In genomic region chr13:110395179-110395794, GRCm38 (mm10) we compare ENCODE assay signal across 7 mouse cellular contexts. TPM values are rescaled to one million over a fixed set of nuclear protein-coding genes. Genes with fewer than 3 reads are reported as not detected.
DNase-seq lines count a peak whose midpoint lies in the region; ATAC-seq and TF ChIP-seq lines count a peak whose summit lies in the region.

No protein-coding gene starts in this region.

- no peak for ATAC-seq in heart, embryonic 15.5 days (replicated peaks; ENCODE audit: insufficient number of reproducible peaks, insufficient read depth, low FRiP score, low read depth)
- ATAC-seq in liver, embryonic 14.5 days (ENCODE audit: insufficient read depth), result peak; percentile 16; the same call in 1 of the 2 replicates

- peak overlapping the region; percentile 79 for H3K27ac ChIP-seq in brown adipose tissue, adult 24 weeks (replicated peaks; ENCODE audit: low read depth, low read length)
- peak overlapping the region; percentile 92 for H3K27ac ChIP-seq in heart, embryonic 15.5 days
- no peak overlapping the region for H3K27ac ChIP-seq in liver, embryonic 14.5 days
- H3K27ac ChIP-seq in small intestine, adult 2 months (ENCODE audit: insufficient read depth, low read depth, low read length), result peak overlapping the region; percentile 23

- 0 out of 2 replicates have a peak, but pooled peaks cover 2% of the 10 kb centered on the region for H3K4me1 ChIP-seq in brown adipose tissue, adult 24 weeks (ENCODE audit: control insufficient read depth, insufficient read depth, insufficient read length, low read length)
- H3K4me1 ChIP-seq in heart, embryonic 15.5 days (replicated peaks), result peaks cover 25% of the 10 kb centered on the region
- H3K4me1 ChIP-seq in liver, embryonic 14.5 days (replicated peaks; ENCODE audit: control insufficient read depth in 2 of 2, insufficient read depth in 2 of 2, low read length in 1 of 2), result peaks cover 2 to 3% of the 10 kb centered on the region in 2 experiments; a peak in 2 of 4 replicates
- H3K4me1 ChIP-seq in small intestine, adult 2 months (ENCODE audit: control insufficient read depth, insufficient read depth, insufficient read length, low read length), result peaks cover 1% of the 10 kb centered on the region; the same call in 1 of the 2 replicates

- peaks cover 28% of the 10 kb centered on the region for H3K36me3 ChIP-seq in heart, embryonic 15.5 days
- H3K36me3 ChIP-seq in liver, embryonic 14.5 days (replicated peaks; ENCODE audit: control insufficient read depth, insufficient read depth, low read depth), result no peaks in the 10 kb centered on the region
- peaks cover 9% of the 10 kb centered on the region for H3K36me3 ChIP-seq in small intestine, adult 2 months (ENCODE audit: control insufficient read depth, insufficient read depth, low read length)

- no peaks in the 10 kb centered on the region for H3K27me3 ChIP-seq in heart, embryonic 15.5 days
- peaks cover 32% of the 10 kb centered on the region for H3K27me3 ChIP-seq in liver, embryonic 14.5 days (ENCODE audit: control insufficient read depth, insufficient read depth, low read length)
- peaks cover 2% of the 10 kb centered on the region; the same call in 1 of the 2 replicates for H3K27me3 ChIP-seq in small intestine, adult 2 months (ENCODE audit: control insufficient read depth, insufficient read depth, low read length)

- no peak for TF ChIP-seq POLR2A in small intestine, adult 2 months (IDR thresholded peaks at IDR 0.05; ENCODE audit: low read depth, low read length)

- under 1% methylated on average over 41 of the region's 41 CpGs for WGBS in heart, embryonic 15.5 days
- under 1% methylated on average over 41 of the region's 41 CpGs for WGBS in liver, embryonic 14.5 days (ENCODE audit: insufficient replicate concordance)
- WGBS in small intestine, adult 2 months, result under 1% methylated on average over 41 of the region's 41 CpGs

- peak overlapping the region; percentile 64 for H3K4me3 ChIP-seq in brown adipose tissue, adult 24 weeks (ENCODE audit: insufficient read depth, low read depth, low read length)
- peak overlapping the region; percentile 74 for H3K4me3 ChIP-seq in heart, embryonic 15.5 days
- H3K4me3 ChIP-seq in liver, embryonic 14.5 days (ENCODE audit: insufficient read depth in 1 of 2, low read depth in 2 of 2, low read length in 2 of 2), result peak overlapping the region; percentile 54 to 55
- peak overlapping the region; percentile 75 for H3K4me3 ChIP-seq in small intestine, adult 2 months (ENCODE audit: low read depth, low read length)

- peak overlapping the region; percentile 94 for H3K4me2 ChIP-seq in heart, embryonic 15.5 days
- H3K4me2 ChIP-seq in liver, embryonic 14.5 days (ENCODE audit: low read depth), result peak overlapping the region; percentile 70

- DNase-seq in right cerebral cortex, postnatal 14 days, result peak; percentile 29
- DNase-seq in right cerebral cortex, postnatal 36 days (ENCODE audit: low spot score in 2 of 2), result no peak
- DNase-seq in liver, embryonic 14.5 days (ENCODE audit: low read depth in 3 of 3, low spot score in 3 of 3), result no peak
- DNase-seq in adipocyte (ENCODE audit: low spot score), result no peak

- peak overlapping the region; percentile 94 for H3K9ac ChIP-seq in heart, embryonic 15.5 days
- no peak overlapping the region for H3K9ac ChIP-seq in liver, embryonic 14.5 days (replicated peaks)

- TF ChIP-seq CTCF in liver, embryonic 14.5 days (IDR thresholded peaks at IDR 0.05; ENCODE audit: low read depth), result no peak
- no peak for TF ChIP-seq CTCF in small intestine, adult 2 months (IDR thresholded peaks at IDR 0.05; ENCODE audit: extremely low read depth, insufficient read length, insufficient replicate concordance, low read depth, low read length)

- H3K9me3 ChIP-seq in heart, embryonic 15.5 days (replicated peaks), result no peaks in the 10 kb centered on the region
- H3K9me3 ChIP-seq in liver, embryonic 14.5 days (ENCODE audit: control insufficient read depth, low read length), result no peaks in the 10 kb centered on the region

- TF ChIP-seq EP300 in liver, embryonic 14.5 days (IDR thresholded peaks at IDR 0.05; ENCODE audit: low read depth), result no peak

RNA-seq across cellular contexts. Expression of gene Plk2, which starts 0.4 kb away (rescaled TPM):
- 7.1 and 7.2 TPM in 2 replicates for polyA plus RNA-seq in brown adipose tissue, adult 24 weeks (2012; ENCODE audit: insufficient read depth, insufficient read length, missing spikeins)
- 102 TPM in 2 replicates for polyA plus RNA-seq in heart, embryonic 15.5 days (2015; fragmentation: Nextera tagmentation; extraction: Ambion mirVana)
- polyA plus RNA-seq in liver, embryonic 14.5 days (2012; rRNA removed), result 1.9 and 2.9 TPM in 2 replicates
- 5.3 and 5.5 TPM in 2 replicates for polyA plus RNA-seq in liver, embryonic 14.5 days (2014; fragmentation: Nextera tagmentation; extraction: Ambion mirVana)
- polyA plus RNA-seq in small intestine, adult 2 months (2012; rRNA removed), result 3.1 and 3.5 TPM in 2 replicates

RNA-seq across cellular contexts. Expression of gene Gapt, which starts 38.3 kb away (rescaled TPM):
- polyA plus RNA-seq in brown adipose tissue, adult 24 weeks (2012; ENCODE audit: insufficient read depth, insufficient read length, missing spikeins), result not detected in 2 replicates
- 0.14 and 0.27 TPM in 2 replicates for polyA plus RNA-seq in heart, embryonic 15.5 days (2015; fragmentation: Nextera tagmentation; extraction: Ambion mirVana)
- 1.5 and 1.9 TPM in 2 replicates for polyA plus RNA-seq in liver, embryonic 14.5 days (2012; rRNA removed)
- polyA plus RNA-seq in liver, embryonic 14.5 days (2014; fragmentation: Nextera tagmentation; extraction: Ambion mirVana), result 2.2 and 2.8 TPM in 2 replicates
- polyA plus RNA-seq in small intestine, adult 2 months (2012; rRNA removed), result 0.20 and 0.48 TPM in 2 replicates

Comparison
In these comparisons a context has a peak if more than half of its experiments do, and no peak if none do; other contexts are left out.
1. RNA of gene Plk2, which starts 0.4 kb away (polyA plus RNA-seq): 102 TPM in heart, embryonic 15.5 days; 7.1 to 7.2 TPM in brown adipose tissue, adult 24 weeks, 1.9 to 5.5 TPM in liver, embryonic 14.5 days and 3.1 to 3.5 TPM in small intestine, adult 2 months; every median in the first group is over 10 times any median in the second.
2. Peak in every context shown above with its lines, with median percentiles within 50 percentile points of each other: H3K4me3 ChIP-seq.